Mouse (Mus musculus): ENCODE measurements around the gene Dip2b.

DNA sequence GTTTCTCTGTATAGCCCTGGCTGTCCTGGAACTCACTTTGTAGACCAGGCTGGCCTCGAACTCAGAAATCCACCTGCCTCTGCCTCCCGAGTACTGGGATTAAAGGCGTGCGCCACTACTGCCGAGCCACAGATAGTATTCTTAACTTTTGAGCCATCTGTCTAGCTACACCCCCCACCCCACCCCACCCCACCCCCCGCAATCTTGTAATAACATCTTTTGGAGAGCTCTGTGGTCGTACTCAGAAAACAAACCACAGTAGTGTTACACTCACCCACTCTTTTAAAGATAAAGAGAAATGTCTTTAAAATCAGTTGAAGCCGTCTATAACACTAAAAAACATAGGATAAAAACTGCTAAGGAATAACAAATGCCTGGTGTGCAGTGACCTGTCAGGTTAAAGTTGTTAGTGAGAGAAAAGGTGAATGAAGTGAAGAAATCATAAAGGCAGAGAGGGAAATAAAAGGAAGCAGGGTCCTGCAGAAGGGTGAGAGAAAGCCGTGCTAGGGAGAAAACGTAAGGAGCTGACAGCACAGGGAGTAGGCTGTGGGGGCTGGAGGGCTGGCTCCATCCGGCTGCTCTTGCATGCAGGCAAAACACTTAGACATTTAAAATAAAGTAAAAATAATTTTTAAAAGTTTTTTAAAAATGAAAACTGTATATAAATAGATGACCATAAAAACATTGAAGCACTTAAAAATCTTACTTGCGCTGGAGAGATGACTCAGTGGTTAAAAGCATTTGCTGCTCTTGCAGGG, 196.9 kb downstream of the Dip2b start:
- TF ChIP-seq CTCF (IDR thresholded peaks at IDR 0.05; ENCODE audit: low read depth, low read length) (no peak), POLR2A (IDR thresholded peaks at IDR 0.05; ENCODE audit: extremely low read depth, insufficient read depth, low read length) (no peak)
